Mouse (Mus musculus) macrophage (primary cell): ENCODE results near the gene Cyp4a29. TPM values are rescaled to one million over a fixed set of nuclear protein-coding genes. Genes with fewer than 3 reads are reported as not detected.
"Not testable (repeated sequence)": the region's sequence is repeated elsewhere in the genome, so short reads cannot be mapped to it uniquely, and the experiment has no call there.

Experiments used
- H3K27ac ChIP-seq: fragments of 350-480 bp; formaldehyde crosslinking; 2 replicates; pipeline ENCODE4 v1.9.0; 2021
- H3K36me3 ChIP-seq: fragments of 350-480 bp; formaldehyde crosslinking; 2 replicates; pipeline ENCODE4 v1.9.0; 2021; ENCODE audit errors: inconsistent target
- H3K4me3 ChIP-seq: fragments of 350-480 bp; formaldehyde crosslinking; 2 replicates; pipeline ENCODE4 v1.9.0; 2021; ENCODE audit errors: inconsistent target
- H3K79me2 ChIP-seq: fragments of 350-480 bp; formaldehyde crosslinking; 2 replicates; pipeline ENCODE4 v1.9.0; 2021; ENCODE audit errors: inconsistent target
- WGBS: methylation state at CpG from one replicate; pipeline ENCODE4 v1.1.7; 2026; ENCODE audit warnings: inconsistent platforms; ENCODE audit not compliant: missing documents; 5-methylcytosine and 5-hydroxymethylcytosine counted together
- polyA plus RNA-seq: library from polyadenylated mRNA; stranded (reverse); fragments of 250-400 nt; gene quantifications from 3 replicates; pipeline ENCODE4 v1.2.4, GENCODE M21; 2018; ENCODE audit warnings: inconsistent platforms
- total RNA-seq, 78 experiments: library from RNA; depleted of rRNA; stranded (reverse); fragments of 250-400 nt; gene quantifications; 1 replicate in 9 of 78; 2 replicates in 24 of 78; 3 replicates in 43 of 78; 4 replicates in 2 of 78; pipeline ENCODE4 v1.2.4; 2018; ENCODE audit warnings: inconsistent platforms in 56 of 78

Gene Cyp4a29
- not detected for total RNA-seq (2018; cell fraction: chromatin; rRNA removed)
- total RNA-seq (2018; cell fraction: cytosol; rRNA removed) = not detected
- not detected for total RNA-seq (2018; cell fraction: nucleus; rRNA removed)
- not detected in 3 replicates for polyA plus RNA-seq

DNA sequence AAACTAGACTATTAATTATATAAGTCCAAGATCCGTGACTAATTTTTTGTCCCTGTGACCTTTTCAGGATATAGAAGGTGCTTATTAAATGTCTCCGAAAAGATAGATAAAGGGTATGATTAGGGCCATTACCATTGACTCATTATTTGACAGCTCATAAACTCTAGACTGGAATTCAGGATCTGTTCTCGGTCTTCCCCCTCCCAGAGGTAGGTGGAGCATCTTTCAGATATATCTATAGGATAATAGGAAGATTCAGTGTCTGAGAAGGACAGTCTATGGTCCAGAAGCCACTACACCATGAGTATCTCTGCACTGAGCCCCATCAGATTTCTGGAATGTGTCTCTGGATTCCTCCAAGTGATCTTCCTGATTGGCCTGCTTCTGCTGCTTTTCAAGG lies at the start of gene Cyp4a29:
Gene Cyp4a29 (plus strand): TSS at position 301 of the 400 bp plus-strand sequence.
- no peak within 1 kb of the TSS for H3K4me3 ChIP-seq
- H3K36me3 ChIP-seq = no peaks in the 10 kb centered on the region
- 87% methylated on average over 3 of the region's 3 CpGs for WGBS
- no peak within 1 kb of the TSS for H3K27ac ChIP-seq
- no peaks in the 10 kb centered on the region for H3K79me2 ChIP-seq

DNA sequence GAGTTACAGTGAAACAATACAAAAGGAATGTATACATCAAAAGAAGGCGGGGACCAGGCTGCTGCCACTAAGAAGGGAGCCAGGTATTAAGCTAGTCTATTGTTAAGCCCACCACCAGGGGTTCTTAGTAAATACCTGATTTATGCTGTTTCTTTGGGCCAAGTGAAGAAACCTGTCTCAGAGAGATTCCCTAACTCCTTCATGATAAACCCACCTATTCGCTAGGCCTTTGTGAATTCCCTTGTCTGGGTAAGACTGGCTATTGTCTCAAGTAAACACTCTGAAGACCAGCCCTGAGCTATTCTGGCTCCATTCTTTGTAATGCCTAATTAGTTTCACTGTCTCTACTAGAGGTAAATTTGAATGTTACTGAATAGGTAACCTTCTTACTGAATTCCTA lies 9.0 kb upstream of the Cyp4a29 start:
- H3K4me3 ChIP-seq, H3K79me2 ChIP-seq, H3K36me3 ChIP-seq, H3K27ac ChIP-seq: not testable (repeated sequence)
- 96% methylated on average over 2 of the region's 2 CpGs for WGBS

GRCm38 (mm10) chr4:115236462-115237096 lies 5.3 kb upstream of the Cyp4a29 start:
- Histone ChIP-seq H3K4me3 (no peak overlapping the region), H3K36me3 (no peaks in the 10 kb centered on the region), H3K79me2 (no peaks in the 10 kb centered on the region), H3K27ac (no peak overlapping the region)
- WGBS = 79% methylated on average over 1 of the region's 1 CpGs

DNA sequence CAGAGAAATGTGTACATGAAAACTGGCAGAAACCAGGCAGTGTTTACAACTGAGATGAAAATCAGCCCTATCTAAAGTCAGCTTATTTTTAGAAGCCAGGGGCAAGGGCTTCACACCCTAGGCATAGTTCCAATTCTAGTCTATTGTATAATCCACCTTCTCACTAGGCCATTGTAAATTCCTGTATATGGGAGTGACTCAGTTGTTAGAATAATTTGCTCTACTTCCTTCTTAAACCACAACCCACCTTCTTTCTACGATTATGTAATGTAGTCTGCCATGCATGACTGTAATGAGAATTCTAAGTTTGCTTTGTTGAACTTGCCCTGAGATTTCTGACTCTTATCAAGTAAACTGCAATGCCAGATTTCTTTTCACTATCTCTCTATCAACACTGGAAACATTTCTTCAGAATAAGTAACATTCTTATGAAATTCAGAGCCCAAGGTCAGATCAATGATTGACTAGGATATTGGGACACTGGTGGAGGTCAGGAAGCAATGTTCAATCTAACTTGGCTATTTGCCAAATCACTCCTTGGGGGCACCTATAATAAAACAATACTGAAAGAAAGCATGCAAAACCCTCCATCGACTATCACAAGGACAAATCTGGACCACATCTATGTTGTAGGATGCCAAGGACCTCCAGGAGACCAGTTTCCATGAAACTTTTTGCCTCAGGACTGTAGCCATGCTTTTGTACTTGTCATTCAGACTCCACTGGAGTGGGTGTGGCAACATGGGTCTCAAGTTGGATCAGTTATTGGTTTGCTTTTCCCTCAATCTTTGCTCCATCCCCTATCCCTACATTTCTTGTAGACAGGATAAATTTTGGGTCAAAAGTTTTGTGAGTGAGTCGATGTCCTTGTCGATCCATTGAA lies 23.0 kb downstream of the Cyp4a29 start:
- H3K79me2 ChIP-seq, H3K4me3 ChIP-seq, H3K36me3 ChIP-seq, H3K27ac ChIP-seq: not testable (repeated sequence)
- WGBS = 84% methylated on average over 3 of the region's 4 CpGs

DNA sequence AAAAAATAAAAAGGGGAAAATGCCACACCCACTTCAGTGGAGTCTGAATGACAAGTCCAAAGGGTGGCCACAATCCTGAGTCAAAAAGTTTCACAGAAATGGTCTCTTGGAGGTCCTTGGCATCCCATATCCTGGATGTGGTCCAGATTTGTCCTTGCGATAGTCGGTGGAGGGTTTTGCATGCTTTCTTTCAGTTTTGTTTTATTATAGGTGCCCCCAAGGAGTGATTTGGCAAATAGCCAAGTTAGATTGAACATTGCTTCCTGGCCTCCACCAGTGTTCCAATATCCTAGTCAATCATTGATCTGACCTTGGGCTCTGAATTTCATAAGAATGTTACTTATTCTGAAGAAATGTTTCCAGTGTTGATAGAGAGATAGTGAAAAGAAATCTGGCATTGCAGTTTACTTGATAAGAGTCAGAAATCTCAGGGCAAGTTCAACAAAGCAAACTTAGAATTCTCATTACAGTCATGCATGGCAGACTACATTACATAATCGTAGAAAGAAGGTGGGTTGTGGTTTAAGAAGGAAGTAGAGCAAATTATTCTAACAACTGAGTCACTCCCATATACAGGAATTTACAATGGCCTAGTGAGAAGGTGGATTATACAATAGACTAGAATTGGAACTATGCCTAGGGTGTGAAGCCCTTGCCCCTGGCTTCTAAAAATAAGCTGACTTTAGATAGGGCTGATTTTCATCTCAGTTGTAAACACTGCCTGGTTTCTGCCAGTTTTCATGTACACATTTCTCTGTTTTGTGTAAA lies 36.5 kb downstream of the Cyp4a29 start:
- not testable (repeated sequence) for H3K79me2 ChIP-seq, H3K36me3 ChIP-seq, H3K27ac ChIP-seq, H3K4me3 ChIP-seq
- 90% methylated on average over 2 of the region's 3 CpGs for WGBS

- no peak overlapping the region for H3K27ac ChIP-seq
- H3K4me3 ChIP-seq = no peak overlapping the region
- H3K36me3 ChIP-seq = no peaks in the 10 kb centered on the region
- H3K79me2 ChIP-seq = no peaks in the 10 kb centered on the region
These were observed 38.5 kb downstream of the Cyp4a29 start for GRCm38 (mm10) chr4:115280342-115280741.

GRCm38 (mm10) chr4:115280779-115281178 lies 38.9 kb downstream of the Cyp4a29 start:
- H3K27ac ChIP-seq, H3K36me3 ChIP-seq, H3K79me2 ChIP-seq, H3K4me3 ChIP-seq: not testable (repeated sequence)
- 6% methylated on average over 5 of the region's 10 CpGs for WGBS

- WGBS = 35% methylated on average over 11 of the region's 23 CpGs
- not testable (repeated sequence) for H3K27ac ChIP-seq, H3K36me3 ChIP-seq
These were observed 39.4 kb downstream of the Cyp4a29 start for GRCm38 (mm10) chr4:115281231-115281767.

DNA sequence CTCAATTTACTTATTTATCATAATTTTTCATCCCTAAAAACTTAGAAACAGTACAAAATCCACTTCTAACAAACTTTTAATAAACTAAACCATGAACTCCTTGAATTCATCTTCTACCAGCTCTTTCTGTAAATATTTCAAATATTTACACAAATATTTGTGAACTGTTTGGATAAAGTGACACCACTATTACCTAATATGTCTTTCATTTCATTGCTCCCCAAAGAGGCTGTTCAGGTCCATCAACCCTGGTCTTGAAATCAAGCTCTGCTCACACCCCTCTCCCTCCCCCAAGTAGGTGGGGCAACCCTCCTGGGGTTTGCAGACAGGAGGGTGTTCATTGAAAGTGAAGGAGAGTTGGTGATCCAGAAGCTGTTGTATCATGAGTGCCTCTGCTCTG lies 56.9 kb downstream of the Cyp4a29 start, which contains the start of gene Cyp4a12a:
Gene Cyp4a12a (plus strand): TSS at position 301 of the 400 bp plus-strand sequence.
- H3K36me3 ChIP-seq, H3K79me2 ChIP-seq, H3K27ac ChIP-seq, H3K4me3 ChIP-seq: not testable (repeated sequence)

More at GRCm38 (mm10) chr4:115281231-115281767, 39.4 kb downstream of the Cyp4a29 start:
- H3K4me3 ChIP-seq, H3K79me2 ChIP-seq: not testable (repeated sequence)

Other genes starting within 250 kb of the Cyp4a29 start
- gene Stil, start 241.9 kb upstream of the Cyp4a29 start, polyA plus RNA-seq = 1.1 to 3.7 TPM (median 1.2 TPM) in 3 replicates
- gene Tal1, start 185.7 kb upstream of the Cyp4a29 start, polyA plus RNA-seq = 3.6 to 11.5 TPM (median 5.3 TPM) in 3 replicates
- 24.4 to 124 TPM (median 41.0 TPM) in 3 replicates for gene Pdzk1ip1, start 153.4 kb upstream of the Cyp4a29 start, polyA plus RNA-seq
- not detected in 3 replicates for gene Cyp4x1, start 107.8 kb upstream of the Cyp4a29 start, polyA plus RNA-seq
- not detected in 3 replicates for gene Cyp4a12a, start 57.0 kb downstream of the Cyp4a29 start, polyA plus RNA-seq
- gene Cyp4a12b, start 169.5 kb downstream of the Cyp4a29 start, polyA plus RNA-seq = not detected in 3 replicates
- gene Cyp4a30b, start 210.5 kb downstream of the Cyp4a29 start, polyA plus RNA-seq = not detected in 3 replicates